Mouse (Mus musculus) cerebellum, postnatal 14 days (tissue): ENCODE data around the gene Tmem51.

Experiments used
- DNase-seq, 2 experiments: peaks; one replicate each; pipeline ENCODE4 v3.0.0; 2021; ENCODE audit warnings: mixed read lengths in 2 of 2

Gene Tmem51

DNA sequence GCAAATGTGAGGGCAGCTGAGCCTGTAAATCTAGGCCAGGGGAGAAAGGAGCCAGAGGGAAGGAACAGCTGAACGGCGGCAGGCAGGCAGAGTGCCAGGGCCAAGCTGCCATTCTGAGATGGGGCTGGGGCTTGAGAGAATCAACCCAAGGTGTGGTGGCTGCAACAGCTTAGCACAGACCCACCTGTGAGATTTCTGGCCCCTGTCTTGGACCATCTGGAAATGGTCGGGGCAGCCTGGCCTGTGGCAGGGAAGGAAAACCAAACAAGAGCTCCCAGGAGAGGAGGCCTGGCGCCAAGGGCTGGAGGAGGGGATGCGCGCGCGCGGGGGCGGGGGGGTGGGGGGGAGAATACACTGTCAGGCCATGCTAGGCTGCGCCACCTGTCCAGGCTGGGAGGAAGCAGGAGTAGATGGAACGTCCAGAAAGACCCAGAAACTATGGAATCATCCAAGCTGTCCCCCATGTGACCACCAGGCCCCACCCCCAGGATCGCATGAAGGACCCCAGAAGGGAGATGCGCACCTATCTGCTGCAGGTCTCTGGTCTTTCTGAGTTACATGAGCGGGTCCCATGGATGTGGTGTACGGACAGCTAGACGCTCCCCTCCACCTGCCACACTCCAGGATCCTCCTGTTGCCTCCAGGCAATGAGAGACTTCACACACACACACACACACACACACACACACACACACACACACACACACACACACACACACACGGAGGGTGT, 3.0 kb downstream of the Tmem51 start:
- peak; percentile 90 to 94 for DNase-seq

DNA sequence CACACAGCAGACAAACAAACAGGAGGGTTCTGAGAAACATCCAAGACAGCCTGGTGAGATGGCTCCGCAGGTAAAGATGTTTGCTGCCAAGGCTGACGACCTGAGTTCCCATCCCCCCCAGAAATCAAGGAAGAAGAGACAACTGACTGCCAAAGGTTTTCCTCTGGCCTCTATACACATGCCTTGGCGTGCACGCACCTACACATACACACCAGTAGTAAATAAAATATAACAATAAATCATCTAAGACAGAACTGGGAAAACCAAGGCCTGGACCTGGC, 3.7 kb downstream of the Tmem51 start:
- DNase-seq: no peak

- DNase-seq: no peak
These were observed 4.2 kb downstream of the Tmem51 start for GRCm38 (mm10) chr4:142079629-142080486.

GRCm38 (mm10) chr4:142077572-142078271, 6.4 kb downstream of the Tmem51 start:
- DNase-seq: peak; percentile 63 to 70

DNA sequence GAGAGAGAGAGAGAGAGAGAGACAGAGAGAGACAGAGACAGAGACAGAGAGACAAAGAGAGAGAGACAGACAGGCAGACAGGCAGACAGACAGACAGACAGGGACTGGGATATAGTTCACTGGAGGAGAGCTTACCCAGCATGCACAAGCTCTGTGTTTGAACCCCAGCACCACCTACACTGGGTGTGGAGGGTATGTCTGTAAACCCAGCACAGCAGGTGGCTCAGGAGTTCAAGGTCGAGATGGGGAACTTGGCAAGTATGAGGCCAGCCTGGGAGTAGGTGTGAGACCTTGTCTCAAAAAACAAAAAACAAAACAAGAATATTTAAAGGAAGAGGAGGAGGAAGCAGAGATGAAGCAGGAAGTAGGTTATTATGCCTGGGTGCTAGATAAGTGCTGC, 7.2 kb downstream of the Tmem51 start:
- no peak for DNase-seq

- no peak for DNase-seq
These were observed 8.2 kb downstream of the Tmem51 start for GRCm38 (mm10) chr4:142075931-142076330.

- DNase-seq: no peak
These were observed 9.9 kb downstream of the Tmem51 start for GRCm38 (mm10) chr4:142074060-142074732.

DNA sequence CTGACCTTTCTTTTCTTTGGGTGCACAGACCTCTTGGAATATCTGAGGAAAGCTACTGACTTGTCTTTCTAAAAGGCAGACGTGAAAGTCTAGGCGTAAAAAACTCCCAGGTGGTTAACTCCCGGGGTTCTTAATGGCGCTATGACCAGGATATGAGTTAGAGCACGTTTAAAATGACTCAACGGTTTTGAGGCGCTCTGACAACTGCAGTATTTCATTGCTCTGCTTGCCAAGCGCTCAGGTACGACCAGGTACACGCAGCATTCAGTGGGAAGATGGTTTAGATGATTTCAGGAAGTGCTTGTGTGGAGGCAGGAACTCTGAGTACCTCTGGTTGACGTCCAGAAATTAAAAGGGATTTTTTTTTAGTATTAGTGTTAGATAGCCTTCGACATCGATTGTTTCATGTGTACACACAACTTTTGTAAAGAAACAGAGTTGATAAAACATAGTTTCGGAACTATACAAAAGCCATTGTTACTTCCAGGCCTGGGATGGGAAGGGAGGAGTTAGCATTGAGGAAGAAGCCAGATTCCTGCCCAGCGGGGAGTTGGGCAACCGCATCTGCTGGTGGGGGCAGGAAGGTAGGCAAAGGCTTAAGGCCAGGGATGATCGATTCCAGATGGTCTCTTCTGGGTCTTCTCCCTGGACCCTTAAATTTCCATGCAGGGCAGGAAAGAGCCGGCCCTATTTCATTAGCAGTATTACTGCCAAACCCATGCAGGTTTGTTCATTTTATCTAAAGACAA, 12.7 kb downstream of the Tmem51 start:
- peak; percentile 86 for DNase-seq

GRCm38 (mm10) chr4:142070840-142071239, 13.3 kb downstream of the Tmem51 start:
- peak; percentile 45 to 49 for DNase-seq

DNA sequence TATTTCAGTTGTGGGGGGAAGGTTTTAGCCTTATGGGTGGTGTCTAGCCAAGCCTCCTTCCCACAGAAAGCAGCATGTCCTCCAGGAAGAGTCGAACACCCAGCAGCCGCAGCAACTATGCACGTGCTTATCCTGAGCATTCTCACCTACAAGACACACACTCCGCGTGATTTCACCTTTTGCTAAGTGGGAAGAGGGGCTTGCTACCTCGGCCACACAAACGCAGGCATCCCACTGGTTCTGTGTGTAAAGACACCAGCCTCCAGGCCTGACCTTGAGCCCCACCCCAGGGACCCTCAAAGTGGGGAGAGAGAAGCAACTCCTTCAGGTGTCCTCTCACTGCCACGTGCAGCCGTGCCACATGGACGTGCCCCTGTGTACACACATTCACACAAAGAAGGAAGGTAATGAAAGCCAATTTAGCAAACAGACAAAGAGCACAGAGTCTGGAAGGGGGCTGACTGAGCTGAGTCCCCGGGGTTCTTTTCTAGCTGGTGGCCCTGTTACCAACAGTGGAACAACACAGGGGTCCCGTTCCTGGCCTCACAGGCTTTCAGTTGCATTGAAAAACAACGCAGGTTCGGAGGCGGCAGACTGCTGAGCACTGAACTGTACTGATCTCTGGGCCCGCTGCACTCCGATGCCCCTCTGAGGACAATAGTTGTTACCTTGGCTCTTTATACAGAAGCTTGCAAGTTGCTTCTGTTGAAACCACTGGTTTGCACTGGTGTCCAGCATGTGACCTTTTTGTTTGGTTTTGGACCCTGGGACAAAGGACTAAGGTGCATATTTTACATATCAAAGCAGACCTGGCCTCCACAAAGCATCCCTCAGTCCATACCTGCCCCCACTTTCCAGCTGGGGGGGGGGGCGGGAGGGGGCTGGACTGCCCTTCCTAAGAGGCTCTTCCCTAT, 14.9 kb downstream of the Tmem51 start:
- no peak for DNase-seq

- DNase-seq: no peak
These were observed 17.5 kb downstream of the Tmem51 start for GRCm38 (mm10) chr4:142066576-142066975.

- DNase-seq: no peak
These were observed 18.3 kb downstream of the Tmem51 start for GRCm38 (mm10) chr4:142065835-142066234.

DNA sequence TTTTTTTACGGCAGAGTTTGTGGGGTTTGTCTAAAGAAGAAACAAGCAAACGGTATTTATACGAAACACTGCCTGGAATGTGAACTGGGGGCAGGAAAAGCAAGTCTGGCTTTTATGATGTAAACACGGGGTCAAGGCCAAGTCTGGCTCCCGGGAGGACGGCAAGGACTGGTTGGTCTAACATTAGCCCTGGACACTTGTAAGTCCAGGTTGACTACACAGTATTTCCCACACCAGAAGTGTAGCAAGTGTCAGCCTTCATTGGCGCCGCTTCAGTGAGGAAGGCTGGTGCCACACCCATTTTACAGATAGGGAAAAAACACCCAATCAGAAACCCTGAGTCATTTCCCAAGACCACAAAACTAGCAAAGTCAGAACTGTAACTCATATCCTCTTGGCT, 18.8 kb downstream of the Tmem51 start:
- DNase-seq: no peak

DNA sequence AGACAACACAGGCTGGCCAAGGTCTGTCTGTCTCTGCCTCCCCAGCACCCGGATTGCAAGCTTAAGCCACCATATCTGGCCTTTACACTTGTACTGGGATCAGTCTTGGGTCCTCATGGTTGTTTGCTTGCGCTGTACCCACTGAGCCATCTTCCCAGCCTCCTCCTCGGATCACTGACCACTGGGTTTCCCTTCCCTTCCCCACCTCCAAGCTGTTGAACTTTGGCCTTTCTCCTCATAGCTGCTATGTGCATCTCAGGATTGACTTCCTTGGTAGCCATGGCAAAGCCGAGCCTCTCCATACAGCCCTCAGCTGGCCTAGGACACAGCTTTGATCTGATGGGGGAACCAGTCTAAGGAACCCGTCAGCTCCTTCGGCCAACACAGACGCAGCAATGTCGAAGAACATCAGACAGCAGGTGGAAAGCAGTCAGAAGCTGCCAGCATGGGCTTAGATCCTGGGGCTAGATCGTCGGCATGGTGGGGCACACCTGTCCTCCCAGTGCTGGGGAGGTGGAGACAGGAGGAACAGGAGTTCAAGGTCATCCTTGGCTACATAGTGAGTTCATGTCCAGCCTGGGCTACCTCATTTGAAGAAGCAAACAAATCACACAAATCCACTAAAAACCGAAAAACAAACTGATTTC, 19.4 kb downstream of the Tmem51 start:
- no peak for DNase-seq

GRCm38 (mm10) chr4:142063057-142063534, 21.0 kb downstream of the Tmem51 start:
- DNase-seq: no peak

DNA sequence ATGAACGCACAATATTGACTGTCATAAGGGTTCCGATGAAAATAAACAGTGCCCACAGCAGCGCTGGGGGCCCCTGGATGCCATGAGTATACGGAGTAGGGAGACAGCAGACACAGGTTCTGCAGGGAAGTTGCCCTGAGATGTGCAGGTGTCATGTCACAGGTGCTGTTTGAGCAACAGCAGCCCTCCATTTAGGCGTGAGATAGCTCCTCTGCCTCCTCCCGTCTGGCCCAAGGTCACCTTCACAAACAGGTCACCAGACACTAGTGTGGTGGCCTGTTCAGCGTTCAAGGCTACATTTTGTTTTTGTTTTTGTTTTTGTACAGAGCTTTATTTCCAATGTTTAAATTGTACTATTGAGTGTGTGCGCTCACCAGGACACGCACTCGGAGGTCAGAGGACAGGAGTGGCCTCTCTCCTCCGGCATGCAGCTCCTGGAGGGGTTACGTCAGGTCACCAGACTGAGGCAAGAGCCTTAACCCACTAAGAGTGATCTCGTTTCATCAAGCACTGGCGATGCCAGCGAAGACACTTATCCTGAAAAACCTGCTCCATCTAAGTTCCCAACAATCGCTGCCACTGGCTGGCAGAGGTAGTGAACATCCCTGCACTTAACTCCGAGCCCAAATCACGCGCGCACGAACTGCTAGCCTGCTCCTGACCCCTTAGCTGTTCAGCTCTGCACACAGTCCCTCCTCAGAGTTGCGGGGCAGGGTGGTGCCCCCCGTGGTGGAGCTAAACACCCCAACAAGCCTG, 22.4 kb downstream of the Tmem51 start:
- no peak for DNase-seq

- DNase-seq: peak; percentile 97
These were observed 23.4 kb downstream of the Tmem51 start for GRCm38 (mm10) chr4:142060455-142061378.

DNA sequence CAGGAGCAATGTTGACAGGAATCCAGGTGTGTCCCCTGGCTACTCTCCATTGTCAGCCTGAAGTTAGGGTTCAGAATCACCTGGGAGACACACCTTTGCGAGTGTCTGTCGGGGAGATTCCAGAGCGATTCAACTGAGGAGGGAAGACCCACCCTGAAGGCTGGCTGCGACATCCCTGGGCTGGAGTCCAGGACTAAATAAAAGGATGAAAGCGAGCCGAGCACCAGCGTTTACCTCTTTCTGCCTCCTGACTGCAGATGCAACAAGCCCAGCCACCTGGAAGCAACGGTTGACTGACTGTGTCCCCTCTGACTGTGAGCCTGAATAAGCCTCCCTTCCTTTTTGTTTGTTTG, 24.3 kb downstream of the Tmem51 start:
- peak; percentile 51 to 57 for DNase-seq
